Mouse (Mus musculus) heart, postnatal 0 days (tissue): ENCODE measurements around the gene Syngr1. TPM values are rescaled to one million over a fixed set of nuclear protein-coding genes. Genes with fewer than 3 reads are reported as not detected.
"Not testable (repeated sequence)": the region's sequence is repeated elsewhere in the genome, so short reads cannot be mapped to it uniquely, and the experiment has no call there.

Experiments
- ATAC-seq: fragments of 200-750 bp; cut with Nextera tagmentation; 2 replicates; pipeline ENCODE4 v1.8.0; 2017; ENCODE audit warnings: low read depth, moderate number of reproducible peaks, moderate library complexity; ENCODE audit not compliant: insufficient read depth
- DNase-seq: peaks from one replicate; pipeline ENCODE4 v3.0.0-alpha.2; 2016; ENCODE audit warnings: low spot score
- H3K27ac ChIP-seq: fragments of 300-500 bp; sonication (generic); 2 replicates; pipeline ENCODE4 v1.5.1; 2014; ENCODE audit warnings: low read depth, mild to moderate bottlenecking
- H3K27me3 ChIP-seq: fragments of 300-500 bp; sonication (generic); 2 replicates; pipeline ENCODE4 v1.6.1; 2014; ENCODE audit warnings: low read length, mixed read lengths; ENCODE audit not compliant: control insufficient read depth, insufficient read depth
- H3K36me3 ChIP-seq: fragments of 300-500 bp; sonication (generic); replicated peaks from 2 replicates; pipeline ENCODE4 v1.6.1; 2014; ENCODE audit warnings: low read length, mixed read lengths; ENCODE audit not compliant: control insufficient read depth, insufficient read depth
- H3K4me1 ChIP-seq: fragments of 300-500 bp; sonication (generic); 2 replicates; pipeline ENCODE4 v1.6.1; 2014; ENCODE audit warnings: antibody characterized with exemption; ENCODE audit not compliant: control insufficient read depth, insufficient read depth
- H3K4me2 ChIP-seq: fragments of 300-500 bp; sonication (generic); 2 replicates; pipeline ENCODE4 v1.6.1; 2014; ENCODE audit warnings: low read depth, mild to moderate bottlenecking, low read length, moderate library complexity
- H3K4me3 ChIP-seq: fragments of 300-500 bp; sonication (generic); 2 replicates; pipeline ENCODE4 v1.5.1; 2014; ENCODE audit warnings: low read depth, low read length
- H3K9ac ChIP-seq: fragments of 300-500 bp; sonication (generic); replicated peaks from 2 replicates; pipeline ENCODE4 v1.6.1; 2014; ENCODE audit warnings: low read depth, low read length, mixed read lengths
- H3K9me3 ChIP-seq: fragments of 300-500 bp; sonication (generic); replicated peaks from 2 replicates; pipeline ENCODE4 v1.6.1; 2016; ENCODE audit warnings: low read length; ENCODE audit not compliant: control insufficient read depth
- CTCF ChIP-seq: IDR thresholded peaks from 2 replicates; pipeline ENCODE4 v1.5.1; 2016; ENCODE audit warnings: antibody characterized with exemption, control low read depth, low read depth
- EP300 ChIP-seq: IDR thresholded peaks from 2 replicates; pipeline ENCODE4 v1.6.1; 2016; ENCODE audit warnings: antibody characterized with exemption, low read depth
- WGBS: fragments of 180-500 bp; shearing (Covaris S2); extraction: QIAGEN DNeasy Blood & Tissue Kit; methylation state at CpG from one replicate; pipeline ENCODE4 v1.1.7; 2014; 5-methylcytosine and 5-hydroxymethylcytosine counted together
- polyA plus RNA-seq: library from polyadenylated mRNA; unstranded; fragments of >200 nt; fragmentation: Nextera tagmentation; extraction: Ambion mirVana; gene quantifications from 2 replicates; pipeline ENCODE4 v1.2.1, GENCODE M21; 2015
- total RNA-seq: library from RNA; depleted of rRNA; stranded (reverse); fragments of >200 nt; gene quantifications from 2 replicates; pipeline ENCODE4 v1.2.3, GENCODE M21; 2014; ENCODE audit warnings: low replicate concordance

The Syngr1 gene
- total and polyA plus RNA-seq, 2 experiments from 2014 or later = 140 to 144 TPM

GRCm38 (mm10) chr15:80121721-80122325 is 30.7 kb downstream of the Syngr1 start:
- Histone ChIP-seq H3K4me1 (no peaks in the 10 kb centered on the region), H3K9me3 (no peaks in the 10 kb centered on the region), H3K27ac (no peak overlapping the region), H3K36me3 (no peaks in the 10 kb centered on the region), H3K4me3 (no peak overlapping the region), H3K9ac (no peak overlapping the region), H3K4me2 (no peak overlapping the region), H3K27me3 (no peaks in the 10 kb centered on the region)
- TF ChIP-seq EP300 = no peak
- TF ChIP-seq CTCF = no peak
- no peak for ATAC-seq
- 86% methylated on average over 9 of the region's 9 CpGs for WGBS
- no peak for DNase-seq

- not testable (repeated sequence) for H3K9me3 ChIP-seq, H3K27ac ChIP-seq, H3K27me3 ChIP-seq, H3K4me3 ChIP-seq, H3K4me2 ChIP-seq, H3K9ac ChIP-seq, H3K4me1 ChIP-seq, ATAC-seq, H3K36me3 ChIP-seq, DNase-seq
- 89% methylated on average over 6 of the region's 6 CpGs for WGBS
These were observed 31.3 kb downstream of the Syngr1 start for GRCm38 (mm10) chr15:80122431-80122830.

GRCm38 (mm10) chr15:80124651-80125050 is 33.5 kb downstream of the Syngr1 start:
- Histone ChIP-seq H3K36me3 (no peaks in the 10 kb centered on the region), H3K9ac (no peak overlapping the region), H3K27ac (no peak overlapping the region), H3K9me3 (no peaks in the 10 kb centered on the region), H3K4me2 (no peak overlapping the region), H3K27me3 (no peaks in the 10 kb centered on the region), H3K4me3 (no peak overlapping the region), H3K4me1 (no peaks in the 10 kb centered on the region)
- WGBS = 76% methylated on average over 4 of the region's 4 CpGs
- no peak for DNase-seq
- no peak for TF ChIP-seq EP300
- TF ChIP-seq CTCF = no peak
- ATAC-seq = no peak

GRCm38 (mm10) chr15:80127191-80127590 is 36.1 kb downstream of the Syngr1 start:
- Histone ChIP-seq H3K27ac (no peak overlapping the region), H3K27me3 (no peaks in the 10 kb centered on the region), H3K4me3 (no peak overlapping the region), H3K9ac (no peak overlapping the region), H3K9me3 (no peaks in the 10 kb centered on the region), H3K4me2 (no peak overlapping the region), H3K4me1 (no peaks in the 10 kb centered on the region), H3K36me3 (no peaks in the 10 kb centered on the region)
- TF ChIP-seq CTCF (peak; percentile 38; the same call in 1 of the 2 replicates), EP300 (no peak)
- ATAC-seq = peak; percentile 40; the same call in 1 of the 2 replicates
- 46% methylated on average over 1 of the region's 1 CpGs for WGBS
- peak; percentile 34 for DNase-seq

GRCm38 (mm10) chr15:80129982-80130381 is 38.8 kb downstream of the Syngr1 start:
- Histone ChIP-seq H3K9ac (no peak overlapping the region), H3K27ac (no peak overlapping the region), H3K4me2 (no peak overlapping the region), H3K27me3 (no peaks in the 10 kb centered on the region), H3K4me3 (no peak overlapping the region), H3K36me3 (no peaks in the 10 kb centered on the region), H3K9me3 (no peaks in the 10 kb centered on the region), H3K4me1 (peaks cover 13% of the 10 kb centered on the region)
- TF ChIP-seq CTCF = no peak
- no peak for TF ChIP-seq EP300
- WGBS = 90% methylated on average over 6 of the region's 6 CpGs
- no peak for ATAC-seq
- no peak for DNase-seq

GRCm38 (mm10) chr15:80130689-80131088 is 39.6 kb downstream of the Syngr1 start:
- TF ChIP-seq EP300 (no peak), CTCF (no peak)
- ATAC-seq (no peak), DNase-seq (no peak)
- no peak overlapping the region for H3K9ac ChIP-seq
- H3K36me3 ChIP-seq = no peaks in the 10 kb centered on the region
- no peaks in the 10 kb centered on the region for H3K27me3 ChIP-seq
- H3K4me2 ChIP-seq = no peak overlapping the region
- no peak overlapping the region for H3K4me3 ChIP-seq
- no peak overlapping the region for H3K27ac ChIP-seq
- WGBS = 55% methylated on average over 5 of the region's 5 CpGs
- no peaks in the 10 kb centered on the region for H3K9me3 ChIP-seq
- peaks cover 14% of the 10 kb centered on the region for H3K4me1 ChIP-seq
